Mouse (Mus musculus) right cerebral cortex, postnatal 25 days (tissue): Measurements from ENCODE around the gene Lzic.
A peak's percentile ranks its signal among the peaks of the same experiment; 100 is the strongest.
"Not testable (repeated sequence)": the region's sequence is repeated elsewhere in the genome, so short reads cannot be mapped to it uniquely, and the experiment has no call there.

Source experiments
- DNase-seq: peaks from one replicate; pipeline ENCODE4 v3.0.0; 2022

Gene Lzic

GRCm38 (mm10) chr4:149485053-149485824 is at the start of gene Lzic, which contains the start of gene Nmnat1:
Lzic (plus strand) TSS chr4:149485229.
Nmnat1 (minus strand) TSS chr4:149485202.
- DNase-seq: peak; percentile 92

- no peak for DNase-seq
Observed at GRCm38 (mm10) chr4:149440576-149440975, 44.5 kb upstream of the Lzic start.

- no peak for DNase-seq
Observed at GRCm38 (mm10) chr4:149442436-149442835, 42.6 kb upstream of the Lzic start.

- no peak for DNase-seq
Observed at GRCm38 (mm10) chr4:149444465-149444864, 40.6 kb upstream of the Lzic start.

GRCm38 (mm10) chr4:149444964-149445701 is 39.9 kb upstream of the Lzic start:
- peak; percentile 85 for DNase-seq

- no peak for DNase-seq
Observed at GRCm38 (mm10) chr4:149445868-149446267, 39.2 kb upstream of the Lzic start.

- no peak for DNase-seq
Observed at GRCm38 (mm10) chr4:149446309-149446708, 38.7 kb upstream of the Lzic start.

GRCm38 (mm10) chr4:149450636-149451035 is 34.4 kb upstream of the Lzic start:
- no peak for DNase-seq

- no peak for DNase-seq
Observed at GRCm38 (mm10) chr4:149453656-149454055, 31.4 kb upstream of the Lzic start.

- DNase-seq: no peak
Observed at GRCm38 (mm10) chr4:149454263-149454662, 30.8 kb upstream of the Lzic start.

- DNase-seq: no peak
Observed at GRCm38 (mm10) chr4:149454879-149455278, 30.1 kb upstream of the Lzic start, which contains the start of gene Rbp7. Rbp7 (minus strand) TSS chr4:149454978.

- not testable (repeated sequence) for DNase-seq
Observed at GRCm38 (mm10) chr4:149457163-149457562, 27.9 kb upstream of the Lzic start.

- DNase-seq: no peak
Observed at GRCm38 (mm10) chr4:149457831-149458430, 27.1 kb upstream of the Lzic start.

- no peak for DNase-seq
Observed at GRCm38 (mm10) chr4:149458526-149458925, 26.5 kb upstream of the Lzic start.

- no peak for DNase-seq
Observed at GRCm38 (mm10) chr4:149459425-149459824, 25.6 kb upstream of the Lzic start.

- DNase-seq: not testable (repeated sequence)
Observed at GRCm38 (mm10) chr4:149460475-149460874, 24.6 kb upstream of the Lzic start.

- no peak for DNase-seq
Observed at GRCm38 (mm10) chr4:149461579-149462304, 23.3 kb upstream of the Lzic start.

GRCm38 (mm10) chr4:149462305-149462971 is 22.6 kb upstream of the Lzic start:
- no peak for DNase-seq

GRCm38 (mm10) chr4:149463435-149463950 is 21.5 kb upstream of the Lzic start:
- DNase-seq: no peak

GRCm38 (mm10) chr4:149469557-149469956 is 15.5 kb upstream of the Lzic start:
- DNase-seq: no peak

- DNase-seq: no peak
Observed at GRCm38 (mm10) chr4:149475096-149475495, 9.9 kb upstream of the Lzic start.

GRCm38 (mm10) chr4:149477078-149477477 is 8.0 kb upstream of the Lzic start, which contains the start of gene Tmem274:
Tmem274 (plus strand) TSS chr4:149477378.
- DNase-seq: no peak
